Mouse (Mus musculus): ENCODE measurements around the gene Rps6ka1.

The Rps6ka1 gene

GRCm38 (mm10) chr4:133897431-133897891 is 9.9 kb upstream of the Rps6ka1 start:
- WGBS: 85% methylated on average over 11 of the region's 11 CpGs

- WGBS: 93% methylated on average over 1 of the region's 1 CpGs
Observed at GRCm38 (mm10) chr4:133896984-133897383, 9.4 kb upstream of the Rps6ka1 start.

- 96% methylated on average over 3 of the region's 3 CpGs for WGBS
Observed at GRCm38 (mm10) chr4:133896002-133896401, 8.4 kb upstream of the Rps6ka1 start.

GRCm38 (mm10) chr4:133887249-133887648 is 348 bp downstream of the Rps6ka1 start:
- WGBS: 1% methylated on average over 30 of the region's 32 CpGs

GRCm38 (mm10) chr4:133885991-133886501 is 1.6 kb downstream of the Rps6ka1 start:
- 52% methylated on average over 10 of the region's 10 CpGs for WGBS

GRCm38 (mm10) chr4:133885331-133885730 is 2.3 kb downstream of the Rps6ka1 start:
- 88% methylated on average over 4 of the region's 4 CpGs for WGBS

GRCm38 (mm10) chr4:133884888-133885287 is 2.7 kb downstream of the Rps6ka1 start:
- 68% methylated on average over 3 of the region's 3 CpGs for WGBS

- 96% methylated on average over 8 of the region's 8 CpGs for WGBS
Observed at GRCm38 (mm10) chr4:133884127-133884753, 3.4 kb downstream of the Rps6ka1 start.

GRCm38 (mm10) chr4:133881851-133882250 is 5.7 kb downstream of the Rps6ka1 start:
- 93% methylated on average over 3 of the region's 3 CpGs for WGBS

- WGBS: 93% methylated on average over 4 of the region's 4 CpGs
Observed at GRCm38 (mm10) chr4:133881399-133881798, 6.2 kb downstream of the Rps6ka1 start.

- WGBS: 77% methylated on average over 12 of the region's 12 CpGs
Observed at GRCm38 (mm10) chr4:133879145-133879902, 8.3 kb downstream of the Rps6ka1 start.

GRCm38 (mm10) chr4:133877850-133878755 is 9.5 kb downstream of the Rps6ka1 start:
- 87% methylated on average over 14 of the region's 14 CpGs for WGBS

- 80% methylated on average over 13 of the region's 13 CpGs for WGBS
Observed at GRCm38 (mm10) chr4:133874865-133875517, 12.6 kb downstream of the Rps6ka1 start.

- 80% methylated on average over 17 of the region's 17 CpGs for WGBS
Observed at GRCm38 (mm10) chr4:133873926-133874864, 13.4 kb downstream of the Rps6ka1 start.

GRCm38 (mm10) chr4:133873431-133873851 is 14.2 kb downstream of the Rps6ka1 start:
- WGBS: 94% methylated on average over 4 of the region's 4 CpGs

GRCm38 (mm10) chr4:133872812-133873300 is 14.7 kb downstream of the Rps6ka1 start:
- 84% methylated on average over 15 of the region's 15 CpGs for WGBS

- 84% methylated on average over 7 of the region's 7 CpGs for WGBS
Observed at GRCm38 (mm10) chr4:133872222-133872811, 15.3 kb downstream of the Rps6ka1 start.

GRCm38 (mm10) chr4:133865231-133865630 is 22.4 kb downstream of the Rps6ka1 start:
- 67% methylated on average over 5 of the region's 5 CpGs for WGBS

- 69% methylated on average over 13 of the region's 13 CpGs for WGBS
Observed at GRCm38 (mm10) chr4:133864380-133864981, 23.1 kb downstream of the Rps6ka1 start.
